Comparison of ENCODE assay signal across 30 mouse cellular contexts in the genomic region with DNA sequence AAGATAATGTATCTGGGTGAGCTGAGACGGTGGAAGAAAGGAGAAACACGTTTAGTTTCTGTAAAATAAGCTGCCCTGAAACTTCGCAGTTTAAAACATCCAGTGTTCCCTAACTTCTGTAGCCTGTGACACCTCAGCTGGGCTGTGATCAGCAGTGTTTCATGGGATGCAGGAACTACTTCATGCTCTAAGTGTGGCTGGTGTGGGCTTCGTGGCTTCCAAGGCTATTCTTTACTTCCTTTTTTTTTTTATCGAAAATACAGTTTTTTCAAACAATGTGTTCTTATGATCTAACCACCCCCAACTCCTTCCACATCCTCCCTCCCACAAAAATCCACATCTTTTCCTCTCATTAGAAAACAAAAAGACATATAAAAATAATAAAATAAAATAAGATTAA. TPM values are rescaled to one million over a fixed set of nuclear protein-coding genes. Genes with fewer than 3 reads are reported as not detected.
"Had no signal": no experiment of that assay in that cellular context is flagged by ENCODE, and none has a peak within 500 bp of the region (broad histone marks: within the 10 kb centered on the region; RNA-seq: fewer than 3 reads in every experiment).

No protein-coding gene starts in this region.

- H3K9me3 ChIP-seq: heart, embryonic 10.5 days; heart, embryonic 12.5 days; hindbrain, embryonic 12.5 days; intestine, embryonic 15.5 days; kidney, embryonic 15.5 days; limb, embryonic 13.5 days; limb, embryonic 15.5 days; liver, embryonic 12.5 days had no signal

- H3K36me3 ChIP-seq: heart, embryonic 10.5 days; heart, embryonic 12.5 days; hindbrain, embryonic 12.5 days; intestine, embryonic 15.5 days; kidney, embryonic 15.5 days; limb, embryonic 13.5 days; limb, embryonic 15.5 days; liver, embryonic 12.5 days had no signal

- H3K4me1 ChIP-seq: intestine, embryonic 15.5 days; liver, embryonic 12.5 days had no signal

- H3K9ac ChIP-seq: heart, embryonic 12.5 days; hindbrain, embryonic 12.5 days; hindbrain, embryonic 14.5 days; intestine, embryonic 15.5 days; kidney, embryonic 15.5 days; limb, embryonic 13.5 days; limb, embryonic 15.5 days; liver, embryonic 12.5 days; liver, embryonic 14.5 days had no signal

- DNase-seq: gastrocnemius, postnatal 14 days; gastrocnemius, postnatal 36 days; heart, adult 2 months; heart, postnatal 10 days; heart, postnatal 4 days; kidney, adult 18-20 months; kidney, adult 8-10 months; kidney, postnatal 14 days; kidney, postnatal 36 days; left cerebral cortex, postnatal 4 days had no signal

- H3K27me3 ChIP-seq: intestine, embryonic 15.5 days; kidney, embryonic 15.5 days; limb, embryonic 15.5 days had no signal

- H3K4me2 ChIP-seq: heart, embryonic 12.5 days; hindbrain, embryonic 12.5 days; hindbrain, embryonic 14.5 days; intestine, embryonic 15.5 days; kidney, embryonic 15.5 days; limb, embryonic 13.5 days; limb, embryonic 15.5 days; liver, embryonic 12.5 days had no signal

- ATAC-seq: hindbrain, embryonic 16.5 days; inflammation-experienced regulatory T-cells, adult 6 months; intestine, embryonic 15.5 days; intestine, postnatal 0 days; liver, embryonic 12.5 days had no signal

- H3K27ac ChIP-seq: heart, adult 2 months; heart, embryonic 10.5 days; hindbrain, embryonic 12.5 days; hindbrain, embryonic 14.5 days; intestine, embryonic 15.5 days; kidney, embryonic 15.5 days; kidney, postnatal 0 days; left cerebral cortex, adult 2 months; limb, embryonic 13.5 days; limb, embryonic 15.5 days; liver, embryonic 12.5 days; liver, embryonic 14.5 days had no signal

- H3K4me3 ChIP-seq: heart, adult 2 months; heart, embryonic 10.5 days; heart, embryonic 12.5 days; hindbrain, embryonic 12.5 days; intestine, embryonic 15.5 days; kidney, embryonic 15.5 days; left cerebral cortex, adult 2 months; limb, embryonic 13.5 days; limb, embryonic 15.5 days; liver, embryonic 12.5 days had no signal

RNA-seq across cellular contexts. Expression of gene Dnah14, which starts 20.9 kb away (rescaled TPM):
- total RNA-seq: gastrocnemius, adult 8-10 months; heart, adult 2 months; heart, postnatal 10 days; heart, postnatal 25 days; heart, postnatal 4 days; liver, adult 2 months had no signal
- polyA plus RNA-seq: heart, adult 2 months; liver, adult 2 months had no signal

RNA-seq across cellular contexts. Expression of gene Ccdc121, which starts 44.2 kb away (rescaled TPM):
- total RNA-seq: gastrocnemius, adult 18-20 months; gastrocnemius, adult 8-10 months; gastrocnemius, postnatal 14 days; gastrocnemius, postnatal 36 days; heart, adult 2 months; heart, postnatal 10 days; heart, postnatal 25 days; heart, postnatal 4 days; liver, adult 2 months had no signal
- polyA plus RNA-seq: heart, embryonic 10.5 days; hindbrain, embryonic 12.5 days; inflammation-experienced regulatory T-cells, adult 6 months; intestine, embryonic 15.5 days; intestine, postnatal 0 days; large intestine, adult 2 months; liver, adult 2 months; liver, embryonic 12.5 days; liver, embryonic 14.5 days had no signal
